Mouse (Mus musculus) limb, embryonic 14.5 days (tissue): ENCODE results near the gene Cacna2d3. TPM values are rescaled to one million over a fixed set of nuclear protein-coding genes. Genes with fewer than 3 reads are reported as not detected.
A peak's percentile ranks its signal among the peaks of the same experiment; 100 is the strongest.

ENCODE experiments used
- ATAC-seq: fragments of 200-750 bp; cut with Nextera tagmentation; 2 replicates; pipeline ENCODE4 v1.8.0; 2017; ENCODE audit warnings: low read depth, moderate number of reproducible peaks, moderate TSS enrichment; ENCODE audit not compliant: low FRiP score
- DNase-seq: peaks from one replicate; pipeline ENCODE4 v3.0.0-alpha.2; 2015; ENCODE audit warnings: low spot score
- H3K27ac ChIP-seq: fragments of 300-500 bp; sonication (generic); replicated peaks from 2 replicates; pipeline ENCODE4 v1.5.1; 2014; ENCODE audit warnings: low read depth, mild to moderate bottlenecking, low read length, moderate library complexity, mixed read lengths
- H3K27me3 ChIP-seq: fragments of 300-500 bp; sonication (generic); 2 replicates; pipeline ENCODE4 v1.6.1; 2014; ENCODE audit warnings: low read length, mixed read lengths; ENCODE audit not compliant: control insufficient read depth, insufficient read depth
- H3K36me3 ChIP-seq: fragments of 300-500 bp; sonication (generic); 2 replicates; pipeline ENCODE4 v1.6.1; 2014; ENCODE audit warnings: mild to moderate bottlenecking, low read length, moderate library complexity, mixed read lengths; ENCODE audit not compliant: control insufficient read depth, insufficient read depth
- H3K4me1 ChIP-seq: fragments of 300-500 bp; sonication (generic); 2 replicates; pipeline ENCODE4 v1.6.1; 2014; ENCODE audit warnings: antibody characterized with exemption, low read length, mixed read lengths; ENCODE audit not compliant: control insufficient read depth, insufficient read depth
- H3K4me2 ChIP-seq: fragments of 300-500 bp; sonication (generic); replicated peaks from 2 replicates; pipeline ENCODE4 v1.6.1; 2014; ENCODE audit warnings: low read depth, mild to moderate bottlenecking, low read length, moderate library complexity; ENCODE audit not compliant: severe bottlenecking
- H3K4me3 ChIP-seq: fragments of 300-500 bp; sonication (generic); replicated peaks from 2 replicates; pipeline ENCODE4 v1.5.1; 2014; ENCODE audit warnings: low read length
- H3K9ac ChIP-seq: fragments of 300-500 bp; sonication (generic); 2 replicates; pipeline ENCODE4 v1.6.1; 2014; ENCODE audit warnings: mild to moderate bottlenecking, low read depth, low read length, moderate library complexity; ENCODE audit not compliant: severe bottlenecking
- H3K9me3 ChIP-seq: fragments of 300-500 bp; sonication (generic); 2 replicates; pipeline ENCODE4 v1.6.1; 2016; ENCODE audit warnings: low read length; ENCODE audit not compliant: control insufficient read depth
- POLR2A ChIP-seq: fragments of 200-500 bp; IDR thresholded peaks from 2 replicates; pipeline ENCODE4 v1.8.0; 2012; ENCODE audit warnings: inconsistent platforms, mild to moderate bottlenecking, moderate library complexity, borderline replicate concordance; ENCODE audit not compliant: insufficient read depth, insufficient read length; ENCODE audit errors: extremely low read depth
- WGBS: fragments of 180-500 bp; shearing (Covaris S2); extraction: QIAGEN DNeasy Blood & Tissue Kit; methylation state at CpG from one replicate; pipeline ENCODE4 v1.1.7; 2014; 5-methylcytosine and 5-hydroxymethylcytosine counted together
- polyA plus RNA-seq, 2 experiments: library from polyadenylated mRNA; depleted of rRNA in 1 of 2; stranded (reverse) in 1 of 2; unstranded in 1 of 2; fragments of >200 nt; fragmentation: Nextera tagmentation in 1 of 2; extraction: Ambion mirVana in 1 of 2; gene quantifications; 2 replicates each; pipeline versions ENCODE4 v1.2.1 to v1.2.3; 2012 to 2014

The Cacna2d3 gene
- polyA plus RNA-seq, 2 experiments: 4.9 to 6.3 TPM

GRCm38 (mm10) chr14:29729009-29729408 is 7.3 kb upstream of the Cacna2d3 start:
- no peak overlapping the region for H3K27ac ChIP-seq
- H3K4me3 ChIP-seq: no peak overlapping the region
- no peaks in the 10 kb centered on the region for H3K9me3 ChIP-seq
- no peak overlapping the region for H3K9ac ChIP-seq
- peaks cover 12% of the 10 kb centered on the region; the same call in 1 of the 2 replicates for H3K27me3 ChIP-seq
- DNase-seq: no peak
- no peaks in the 10 kb centered on the region for H3K36me3 ChIP-seq
- 81% methylated on average over 4 of the region's 4 CpGs for WGBS
- no peak for TF ChIP-seq POLR2A
- H3K4me2 ChIP-seq: no peak overlapping the region
- ATAC-seq: no peak
- H3K4me1 ChIP-seq: no peaks in the 10 kb centered on the region

- TF ChIP-seq POLR2A: no peak
- DNase-seq: no peak
- Histone ChIP-seq H3K4me3 (no peak overlapping the region), H3K36me3 (no peaks in the 10 kb centered on the region), H3K4me1 (peaks cover 7% of the 10 kb centered on the region; the same call in 1 of the 2 replicates), H3K9me3 (no peaks in the 10 kb centered on the region), H3K27me3 (peaks cover 25% of the 10 kb centered on the region), H3K27ac (no peak overlapping the region), H3K4me2 (no peak overlapping the region), H3K9ac (no peak overlapping the region)
- 78% methylated on average over 9 of the region's 9 CpGs for WGBS
- no peak for ATAC-seq
These were observed 5.9 kb upstream of the Cacna2d3 start for GRCm38 (mm10) chr14:29727596-29727995.

GRCm38 (mm10) chr14:29723267-29723666 is 1.6 kb upstream of the Cacna2d3 start:
- 7% methylated on average over 10 of the region's 10 CpGs for WGBS
- Histone ChIP-seq H3K4me2 (peak overlapping the region; percentile 99), H3K27me3 (peaks cover 56% of the 10 kb centered on the region), H3K9me3 (no peaks in the 10 kb centered on the region), H3K4me1 (peaks cover 18% of the 10 kb centered on the region; the same call in 1 of the 2 replicates), H3K4me3 (peak overlapping the region; percentile 66), H3K36me3 (no peaks in the 10 kb centered on the region), H3K9ac (no peak overlapping the region), H3K27ac (no peak overlapping the region)
- TF ChIP-seq POLR2A: no peak
- no peak for ATAC-seq
- DNase-seq: no peak

GRCm38 (mm10) chr14:29722386-29723221 is 940 bp upstream of the Cacna2d3 start:
- peaks cover 56% of the 10 kb centered on the region for H3K27me3 ChIP-seq
- DNase-seq: peak; percentile 17
- H3K36me3 ChIP-seq: no peaks in the 10 kb centered on the region
- H3K4me2 ChIP-seq: peak overlapping the region; percentile 99
- H3K9ac ChIP-seq: peak overlapping the region; percentile 62
- WGBS: 1% methylated on average over 49 of the region's 76 CpGs
- no peak for TF ChIP-seq POLR2A
- no peak overlapping the region for H3K27ac ChIP-seq
- H3K4me3 ChIP-seq: peak overlapping the region; percentile 66
- H3K4me1 ChIP-seq: peaks cover 18% of the 10 kb centered on the region; the same call in 1 of the 2 replicates
- no peaks in the 10 kb centered on the region for H3K9me3 ChIP-seq
- ATAC-seq: peak; percentile 23; the same call in 1 of the 2 replicates

GRCm38 (mm10) chr14:29721131-29721487 is 555 bp downstream of the Cacna2d3 start:
- WGBS: under 1% methylated on average over 11 of the region's 11 CpGs
- peaks cover 56% of the 10 kb centered on the region for H3K27me3 ChIP-seq
- peak overlapping the region; percentile 66 for H3K4me3 ChIP-seq
- H3K9me3 ChIP-seq: no peaks in the 10 kb centered on the region
- peak overlapping the region; percentile 62 for H3K9ac ChIP-seq
- H3K4me1 ChIP-seq: peaks cover 18% of the 10 kb centered on the region; the same call in 1 of the 2 replicates
- TF ChIP-seq POLR2A: no peak
- no peaks in the 10 kb centered on the region for H3K36me3 ChIP-seq
- DNase-seq (no peak), ATAC-seq (no peak)
- no peak overlapping the region for H3K27ac ChIP-seq
- H3K4me2 ChIP-seq: peak overlapping the region; percentile 99
